ENCODE assay signal across 17 mouse cellular contexts in genomic region chr4:129232561-129233360, GRCm38 (mm10). TPM values are rescaled to one million over a fixed set of nuclear protein-coding genes. Genes with fewer than 3 reads are reported as not detected.
DNase-seq lines count a peak whose midpoint lies in the region; ATAC-seq and TF ChIP-seq lines count a peak whose summit lies in the region.
"Had no signal": no experiment of that assay in that cellular context is flagged by ENCODE, and none has a peak within 500 bp of the region (broad histone marks: within the 10 kb centered on the region; RNA-seq: fewer than 3 reads in every experiment).

No protein-coding gene starts in this region.

- no peak overlapping the region for H3ac ChIP-seq in myocyte (ENCODE audit: control insufficient read depth, insufficient read length)

- no peak for DNase-seq in kidney, postnatal 14 days
- DNase-seq in G1E (ENCODE audit: low spot score), result no peak
- no peak for DNase-seq in testis, postnatal 14 days (ENCODE audit: low spot score)
- no peak for DNase-seq in heart, adult 18-20 months
- DNase-seq: embryo, embryonic 11 days; forebrain, postnatal 0 days; gastrocnemius, postnatal 10 days; right cerebral cortex, postnatal 25 days; thymus, postnatal 14 days had no signal

- H3K9me3 ChIP-seq in kidney, embryonic 16.5 days (ENCODE audit: low read length), result no peaks in the 10 kb centered on the region
- no peaks in the 10 kb centered on the region for H3K9me3 ChIP-seq in E14TG2a.4 (ENCODE audit: low read length)
- no peaks in the 10 kb centered on the region for H3K9me3 ChIP-seq in G1E (replicated peaks)
- H3K9me3 ChIP-seq: hindbrain, embryonic 15.5 days; neural tube, embryonic 12.5 days had no signal

- no peak overlapping the region for H3K4me2 ChIP-seq in kidney, embryonic 16.5 days (replicated peaks; ENCODE audit: low read depth, low read length)
- peak overlapping the region; percentile 16 for H3K4me2 ChIP-seq in myocyte (ENCODE audit: low read depth)
- H3K4me2 ChIP-seq: hindbrain, embryonic 15.5 days; neural tube, embryonic 12.5 days had no signal

- H3K9ac ChIP-seq in kidney, embryonic 16.5 days (replicated peaks; ENCODE audit: low read length), result peak overlapping the region; percentile 48
- H3K9ac ChIP-seq: forebrain, postnatal 0 days; hindbrain, embryonic 15.5 days; liver, embryonic 14.5 days; neural tube, embryonic 12.5 days had no signal

- ATAC-seq in kidney, embryonic 16.5 days (ENCODE audit: low FRiP score, low TSS enrichment), result no peak
- no peak for ATAC-seq in G1E (ENCODE audit: extremely low read depth, insufficient number of reproducible peaks, low FRiP score, poor library complexity, severe bottlenecking)
- ATAC-seq: activated CD4-positive, CD25-positive, alpha-beta regulatory T cell, adult 4 months; forebrain, postnatal 0 days; midbrain, embryonic 16.5 days had no signal

- H3K27ac ChIP-seq in kidney, embryonic 16.5 days (ENCODE audit: low read length), result peak overlapping the region; percentile 79
- H3K27ac ChIP-seq: hindbrain, embryonic 15.5 days; liver, embryonic 14.5 days; neural tube, embryonic 12.5 days had no signal

- no peaks in the 10 kb centered on the region for H3K36me3 ChIP-seq in kidney, embryonic 16.5 days (ENCODE audit: insufficient read depth, low read length)
- 0 out of 2 replicates have a peak, but pooled peaks cover 7% of the 10 kb centered on the region for H3K36me3 ChIP-seq in E14TG2a.4 (ENCODE audit: insufficient read depth, low read length)
- peaks cover 65% of the 10 kb centered on the region for H3K36me3 ChIP-seq in G1E (replicated peaks)
- no peaks in the 10 kb centered on the region for H3K36me3 ChIP-seq in myocyte (ENCODE audit: control insufficient read depth, insufficient read depth)
- H3K36me3 ChIP-seq: hindbrain, embryonic 15.5 days; neural tube, embryonic 12.5 days had no signal

- peaks cover 70% of the 10 kb centered on the region for H3K4me1 ChIP-seq in kidney, embryonic 16.5 days (ENCODE audit: insufficient read depth, low read length)
- peaks cover 97% of the 10 kb centered on the region for H3K4me1 ChIP-seq in E14TG2a.4 (replicated peaks; ENCODE audit: low read depth, low read length)
- peaks cover 93% of the 10 kb centered on the region for H3K4me1 ChIP-seq in G1E (ENCODE audit: insufficient read depth, low read depth, low read length)

- no peak for TF ChIP-seq POLR2A in myocyte (IDR thresholded peaks at IDR 0.05; ENCODE audit: insufficient read length, low read depth)

- WGBS in kidney, embryonic 16.5 days, result 68% methylated on average over 9 of the region's 9 CpGs

- H3K79me2 ChIP-seq in myocyte (ENCODE audit: control insufficient read depth, insufficient read depth), result peaks cover 91% of the 10 kb centered on the region

- no peak overlapping the region for H3K4me3 ChIP-seq in kidney, embryonic 16.5 days (ENCODE audit: low read length)
- H3K4me3 ChIP-seq in E14TG2a.4 (replicated peaks; ENCODE audit: low read length) (peak overlapping the region; percentile 77), G1E (ENCODE audit: low read depth, low read length) (peak overlapping the region; percentile 68; the same call in 1 of the 2 replicates), myocyte (no peak overlapping the region)
- H3K4me3 ChIP-seq: hindbrain, embryonic 15.5 days; neural tube, embryonic 12.5 days had no signal

- no peaks in the 10 kb centered on the region for H3K27me3 ChIP-seq in kidney, embryonic 16.5 days (ENCODE audit: insufficient read depth, low read length)
- H3K27me3 ChIP-seq in E14TG2a.4 (ENCODE audit: insufficient read depth, low read length), result no peaks in the 10 kb centered on the region
- no peaks in the 10 kb centered on the region for H3K27me3 ChIP-seq in G1E (ENCODE audit: insufficient read depth, low read length)
- no peaks in the 10 kb centered on the region for H3K27me3 ChIP-seq in myocyte (ENCODE audit: control insufficient read depth, insufficient read depth, insufficient read length)
- H3K27me3 ChIP-seq: hindbrain, embryonic 15.5 days; neural tube, embryonic 12.5 days had no signal

- TF ChIP-seq CTCF in E14TG2a.4 (conservative IDR thresholded peaks at IDR 0.05; ENCODE audit: low read length) (no peak), G1E (IDR thresholded peaks at IDR 0.05; ENCODE audit: low read depth, low read length) (no peak)

TF ChIP-seq in myocyte, 11 proteins besides CTCF, POLR2A, EP300 and RAD21:
- TF ChIP-seq SRF (IDR thresholded peaks at IDR 0.05; ENCODE audit: control insufficient read depth, insufficient read length, low read depth) (no peak), MYOG (IDR thresholded peaks at IDR 0.05; ENCODE audit: control insufficient read depth in 1 of 3, insufficient read depth in 1 of 3, insufficient read length in 2 of 3, low read depth in 2 of 3) (no peak), POLR2AphosphoS2 (IDR thresholded peaks at IDR 0.05; ENCODE audit: insufficient read length, low read depth) (no peak), E2F4 (IDR thresholded peaks at IDR 0.05; ENCODE audit: insufficient read depth) (no peak), TCF12 (IDR thresholded peaks at IDR 0.05; ENCODE audit: insufficient read depth, poor library complexity, severe bottlenecking) (no peak), REST (IDR thresholded peaks at IDR 0.05; ENCODE audit: insufficient read depth, insufficient read length) (no peak), CEBPB (IDR thresholded peaks at IDR 0.05; ENCODE audit: insufficient read depth, poor library complexity, severe bottlenecking) (no peak), USF1 (IDR thresholded peaks at IDR 0.05; ENCODE audit: low read depth) (no peak), TCF3 (IDR thresholded peaks at IDR 0.05; ENCODE audit: insufficient read length, low read depth) (no peak), MAX (IDR thresholded peaks at IDR 0.05; ENCODE audit: low read depth) (no peak), MYOD1 (IDR thresholded peaks at IDR 0.05; ENCODE audit: control insufficient read depth in 1 of 3, insufficient read length in 2 of 3, low read depth in 2 of 3) (no peak)

RNA-seq across cellular contexts. Expression of gene C77080, which starts 28.4 kb away (rescaled TPM):
- polyA plus RNA-seq in kidney, embryonic 16.5 days (2015; fragmentation: Nextera tagmentation; extraction: Ambion mirVana), result 9.3 and 10.4 TPM in 2 replicates
- total RNA-seq in G1E (2014; fragmentation: Nextera tagmentation) (67.9 and 76.6 TPM in 2 replicates), G1E (2017) (22.0 and 23.6 TPM in 2 replicates)
- polyA plus RNA-seq in G1E (2012) (182 and 196 TPM in 2 replicates), myocyte (2012; fragmentation: generic; extraction: Trizol) (25.4 TPM)
- 1 to 10 TPM; 2.6 to 3.0 TPM for total RNA-seq in heart, adult 18-20 months (2021)

RNA-seq across cellular contexts. Expression of gene Yars, which starts 43.2 kb away (rescaled TPM):
- polyA plus RNA-seq in kidney, embryonic 16.5 days (2015; fragmentation: Nextera tagmentation; extraction: Ambion mirVana), result 85.0 and 89.6 TPM in 2 replicates
- 106 and 115 TPM in 2 replicates for total RNA-seq in G1E (2014; fragmentation: Nextera tagmentation)
- 74.5 and 79.1 TPM in 2 replicates for total RNA-seq in G1E (2017)
- polyA plus RNA-seq in G1E (2012), result 65.8 and 74.8 TPM in 2 replicates
- 183 TPM for polyA plus RNA-seq in myocyte (2012; fragmentation: generic; extraction: Trizol)
- total RNA-seq in heart, adult 18-20 months (2021), result 10 to 100 TPM; 25.6 to 33.4 TPM

RNA-seq across cellular contexts. Expression of gene S100pbp, which starts 43.2 kb away (rescaled TPM):
- polyA plus RNA-seq in kidney, embryonic 16.5 days (2015; fragmentation: Nextera tagmentation; extraction: Ambion mirVana), result 23.2 and 25.6 TPM in 2 replicates
- 124 and 145 TPM in 2 replicates for total RNA-seq in G1E (2014; fragmentation: Nextera tagmentation)
- total RNA-seq in G1E (2017), result 47.9 and 57.6 TPM in 2 replicates
- polyA plus RNA-seq in G1E (2012), result 3.4 and 4.5 TPM in 2 replicates
- polyA plus RNA-seq in myocyte (2012; fragmentation: generic; extraction: Trizol), result 7.8 TPM
- 1 to 10 TPM; 8.4 to 9.2 TPM for total RNA-seq in heart, adult 18-20 months (2021)

RNA-seq across cellular contexts. Expression of gene Sync, which starts 54.7 kb away (rescaled TPM):
- polyA plus RNA-seq in kidney, embryonic 16.5 days (2015; fragmentation: Nextera tagmentation; extraction: Ambion mirVana), result 1.2 and 1.3 TPM in 2 replicates
- total RNA-seq in G1E (2014; fragmentation: Nextera tagmentation) (17.2 and 18.7 TPM in 2 replicates), G1E (2017) (2.1 TPM in 2 replicates)
- polyA plus RNA-seq in G1E (2012) (6.1 and 6.9 TPM in 2 replicates), myocyte (2012; fragmentation: generic; extraction: Trizol) (51.1 TPM)
- 10 to 100 TPM; 18.9 to 24.9 TPM for total RNA-seq in heart, adult 18-20 months (2021)

Comparison
In these comparisons a context has a peak if more than half of its experiments do, and no peak if none do; other contexts are left out.
1. H3K4me3 ChIP-seq: peak in E14TG2a.4 (single experiment) and G1E (single experiment); none in kidney, embryonic 16.5 days (single experiment) and myocyte (single experiment).